Mouse (Mus musculus): ENCODE data around the gene Olfr786.

The Olfr786 gene

GRCm38 (mm10) chr10:129427006-129427405 lies at the start of gene Olfr786:
Gene Olfr786, plus strand, starts transcription at chr10:129427306.
- DNase-seq, result no peak

- no peak for DNase-seq
Measured at GRCm38 (mm10) chr10:129383783-129384182, 43.3 kb upstream of the Olfr786 start, which contains the start of gene Olfr784. Gene Olfr784, plus strand, starts transcription at chr10:129384083.

GRCm38 (mm10) chr10:129400892-129401291 lies 26.2 kb upstream of the Olfr786 start:
- DNase-seq, result no peak

GRCm38 (mm10) chr10:129405126-129405525 lies 22.0 kb upstream of the Olfr786 start, which contains the start of gene Olfr785:
Gene Olfr785, plus strand, starts transcription at chr10:129405426.
- DNase-seq, result no peak

GRCm38 (mm10) chr10:129461562-129461961 lies 34.5 kb downstream of the Olfr786 start, which contains the start of gene Olfr787:
Gene Olfr787, plus strand, starts transcription at chr10:129461862.
- DNase-seq, result no peak

GRCm38 (mm10) chr10:129470698-129471097 lies 43.6 kb downstream of the Olfr786 start, which contains the start of gene Olfr788:
Gene Olfr788, plus strand, starts transcription at chr10:129470998.
- DNase-seq, result no peak

GRCm38 (mm10) chr10:129473256-129473655 lies 46.1 kb downstream of the Olfr786 start:
- no peak for DNase-seq

GRCm38 (mm10) chr10:129473723-129474122 lies 46.6 kb downstream of the Olfr786 start:
- no peak for DNase-seq

GRCm38 (mm10) chr10:129484452-129484851 lies 57.3 kb downstream of the Olfr786 start, which contains the start of gene Olfr789:
Gene Olfr789, plus strand, starts transcription at chr10:129484752.
- no peak for DNase-seq
